Mouse (Mus musculus) lung, adult 2 months (tissue): ENCODE measurements around the gene Ppp1r12b.

Experiments used
- CTCF ChIP-seq: fragments of 200-500 bp; IDR thresholded peaks from 2 replicates; pipeline ENCODE4 v1.5.1; 2011; ENCODE audit warnings: mild to moderate bottlenecking, low read length, control low read depth; ENCODE audit not compliant: insufficient read depth
- POLR2A ChIP-seq: fragments of 200-500 bp; IDR thresholded peaks from 2 replicates; pipeline ENCODE4 v1.6.1; 2011; ENCODE audit warnings: low read depth, mild to moderate bottlenecking, control low read depth, low read length, borderline replicate concordance; ENCODE audit errors: extremely low read depth

DNA sequence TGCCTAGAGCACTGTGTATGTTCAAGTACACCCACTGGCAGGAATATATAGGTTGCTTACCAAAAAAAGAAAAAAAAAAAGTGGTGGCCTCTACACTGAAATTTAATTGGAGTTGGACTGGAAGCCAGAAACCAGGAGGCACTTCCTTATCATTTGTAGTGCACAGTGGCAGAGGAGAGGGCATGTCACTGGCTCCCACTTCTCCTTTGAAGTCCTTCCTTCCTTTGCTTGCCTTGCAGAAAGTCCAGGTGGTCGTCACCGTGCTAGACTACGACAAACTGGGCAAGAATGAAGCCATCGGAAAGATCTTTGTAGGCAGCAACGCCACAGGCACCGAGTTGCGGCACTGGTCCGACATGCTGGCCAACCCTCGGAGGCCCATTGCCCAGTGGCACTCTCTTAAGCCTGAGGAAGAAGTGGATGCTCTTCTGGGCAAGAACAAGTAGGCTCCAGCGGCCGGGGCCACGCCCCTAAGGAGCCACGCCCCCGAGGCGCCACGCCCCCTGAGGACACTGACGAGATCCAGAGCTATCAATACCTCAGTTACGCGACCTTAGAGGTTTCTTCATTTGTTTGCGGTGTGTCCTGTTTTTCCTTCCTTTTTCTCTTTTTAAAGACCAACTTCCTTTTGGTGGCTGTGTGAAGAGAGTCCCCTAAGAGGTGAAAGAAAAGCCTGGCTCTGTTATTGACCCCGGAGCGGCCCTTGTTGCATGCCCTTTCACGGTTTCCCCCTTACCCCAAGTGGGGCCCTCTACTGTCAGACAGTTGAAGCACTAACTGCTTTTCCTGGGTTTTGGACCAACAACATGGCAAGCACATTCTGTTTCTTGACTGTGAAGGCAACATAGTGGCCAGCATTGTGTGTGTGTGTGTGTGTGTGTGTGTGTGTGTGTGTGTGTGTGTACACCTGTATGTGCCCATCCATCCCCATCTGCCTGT, 208.2 kb downstream of the Ppp1r12b start:
- TF ChIP-seq CTCF (no peak), POLR2A (no peak)
